Mouse (Mus musculus): Measurements from ENCODE around the gene Slc12a9. TPM values are rescaled to one million over a fixed set of nuclear protein-coding genes. Genes with fewer than 3 reads are reported as not detected.

Gene Slc12a9
- polyA plus RNA-seq, 1 experiment = 7.9 TPM

Other genes with a start within 250 kb of the Slc12a9 start
- gene Trim56, start 217.4 kb downstream of the Slc12a9 start, polyA plus RNA-seq (2012; fragmentation: generic; extraction: Trizol) = 5.9 TPM
- gene Muc3, start 184.3 kb downstream of the Slc12a9 start, polyA plus RNA-seq (2012; fragmentation: generic; extraction: Trizol) = not detected
- not detected for gene Muc3a, start 121.2 kb downstream of the Slc12a9 start, polyA plus RNA-seq (2012; fragmentation: generic; extraction: Trizol)
- gene Ache, start 46.1 kb downstream of the Slc12a9 start, polyA plus RNA-seq (2012; fragmentation: generic; extraction: Trizol) = 10.9 TPM
- 9.0 TPM for gene Ufsp1, start 39.0 kb downstream of the Slc12a9 start, polyA plus RNA-seq (2012; fragmentation: generic; extraction: Trizol)
- 59.0 TPM for gene Srrt, start 25.9 kb downstream of the Slc12a9 start, polyA plus RNA-seq (2012; fragmentation: generic; extraction: Trizol)
- 46.2 TPM for gene Trip6, start 19.2 kb downstream of the Slc12a9 start, polyA plus RNA-seq (2012; fragmentation: generic; extraction: Trizol)
- 17.8 TPM for gene Ephb4, start 16.5 kb upstream of the Slc12a9 start, polyA plus RNA-seq (2012; fragmentation: generic; extraction: Trizol)
- gene Zan, start 143.5 kb upstream of the Slc12a9 start, polyA plus RNA-seq (2012; fragmentation: generic; extraction: Trizol) = 0.01 TPM
- 53.0 TPM for gene Pop7, start 168.9 kb upstream of the Slc12a9 start, polyA plus RNA-seq (2012; fragmentation: generic; extraction: Trizol)
- 9.6 TPM for gene Gigyf1, start 185.0 kb upstream of the Slc12a9 start, polyA plus RNA-seq (2012; fragmentation: generic; extraction: Trizol)
- not detected for gene Epo, start 199.6 kb upstream of the Slc12a9 start, polyA plus RNA-seq (2012; fragmentation: generic; extraction: Trizol)
- 632 TPM for gene Gnb2, start 199.9 kb upstream of the Slc12a9 start, polyA plus RNA-seq (2012; fragmentation: generic; extraction: Trizol)
- not detected for gene Actl6b, start 219.9 kb upstream of the Slc12a9 start, polyA plus RNA-seq (2012; fragmentation: generic; extraction: Trizol)
- gene Tfr2, start 236.2 kb upstream of the Slc12a9 start, polyA plus RNA-seq (2012; fragmentation: generic; extraction: Trizol) = 1.1 TPM